Mouse (Mus musculus) ES-Bruce4 (cell line): ENCODE data around the gene Sf3b5.

Experiments
- CTCF ChIP-seq: IDR thresholded peaks from one replicate; pipeline ENCODE4 v1.8.1; 2011; ENCODE audit warnings: low read depth, low read length
- EP300 ChIP-seq: IDR thresholded peaks from 2 replicates; pipeline ENCODE4 v1.6.1; 2011; ENCODE audit warnings: low read depth, low read length; ENCODE audit not compliant: insufficient read depth
- POLR2A ChIP-seq: IDR thresholded peaks from one replicate; pipeline ENCODE4 v1.8.1; 2011; ENCODE audit warnings: low read length; ENCODE audit not compliant: insufficient read depth

DNA sequence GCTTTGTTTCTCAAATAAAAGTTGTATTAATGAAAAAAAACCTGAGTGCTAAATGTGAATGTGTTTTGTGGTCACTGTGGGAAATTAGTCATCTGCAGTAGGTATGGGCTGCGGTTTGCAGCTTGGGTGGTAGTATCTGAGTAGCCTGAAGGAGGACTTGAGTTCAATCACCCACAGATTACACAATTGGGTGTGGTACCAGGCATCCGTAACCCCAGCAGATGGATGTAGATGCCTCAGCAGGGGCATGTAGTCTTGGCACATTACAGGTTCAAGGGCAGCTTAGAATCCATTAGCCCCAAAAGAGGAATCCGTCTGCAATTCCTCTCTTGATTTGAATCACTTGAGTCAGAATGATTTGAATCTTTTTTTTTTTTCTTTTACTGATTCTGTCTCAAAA is 30.1 kb downstream of the Sf3b5 start:
- TF ChIP-seq CTCF (no peak), POLR2A (no peak), EP300 (no peak)
